In the genomic region with DNA sequence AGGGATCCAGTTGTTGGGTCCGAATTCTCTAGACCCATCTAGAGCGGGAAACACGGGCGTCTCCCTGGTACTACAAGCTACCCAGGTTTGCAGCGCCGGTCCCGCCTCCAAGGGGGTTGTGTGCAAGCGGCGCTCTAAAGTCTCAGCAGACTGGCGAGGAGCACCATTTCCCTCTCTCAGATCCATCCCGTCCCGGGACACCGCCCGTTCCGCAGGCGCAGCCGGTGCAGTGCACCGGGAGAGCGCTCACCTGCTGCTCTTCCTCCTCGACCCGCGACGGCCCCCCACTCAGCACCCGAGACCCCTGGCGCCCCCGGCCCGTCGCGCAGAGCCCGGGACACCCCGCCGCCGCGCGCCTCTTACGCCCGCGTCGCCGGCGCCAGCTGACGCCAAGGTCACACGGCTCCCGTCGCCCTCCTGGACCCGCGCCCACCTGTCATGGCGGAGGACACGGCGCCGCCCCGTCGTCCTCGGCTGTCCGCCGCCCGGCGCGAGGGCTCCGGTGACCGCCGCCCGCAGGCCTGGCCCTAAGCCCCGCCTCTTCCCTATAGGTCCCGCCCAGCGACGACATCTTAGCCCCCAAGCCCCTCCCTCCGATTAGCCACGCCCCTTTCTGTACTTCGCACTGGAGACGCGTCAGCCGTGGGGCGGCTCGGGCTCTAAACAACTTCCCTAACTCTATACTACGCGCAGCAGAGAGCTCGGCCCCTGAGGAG, we compare ENCODE assay signal across 8 mouse cellular contexts. TPM values are rescaled to one million over a fixed set of nuclear protein-coding genes. Genes with fewer than 3 reads are reported as not detected.
DNase-seq lines count a peak whose midpoint lies in the region; ATAC-seq lines count a peak whose summit lies in the region.

A gene (minus strand): TSS at position 534 of the 716 bp plus-strand sequence.

- H3K36me3 ChIP-seq in heart, embryonic 10.5 days, result no peaks in the 10 kb centered on the region
- no peaks in the 10 kb centered on the region for H3K36me3 ChIP-seq in kidney, embryonic 15.5 days

- peak within 1 kb of the TSS; percentile 73 for H3K9ac ChIP-seq in kidney, embryonic 15.5 days

- H3K4me2 ChIP-seq in kidney, embryonic 15.5 days, result peak within 1 kb of the TSS; percentile 93

- H3K27me3 ChIP-seq in heart, embryonic 10.5 days (ENCODE audit: insufficient read depth, poor library complexity, severe bottlenecking), result peaks cover 21% of the 10 kb centered on the region; the same call in 1 of the 2 replicates
- H3K27me3 ChIP-seq in kidney, embryonic 15.5 days, result peaks cover 8% of the 10 kb centered on the region; the same call in 1 of the 2 replicates

- H3K4me3 ChIP-seq in heart, embryonic 10.5 days, result peak within 1 kb of the TSS; percentile 91
- H3K4me3 ChIP-seq in kidney, embryonic 15.5 days (replicated peaks), result peak within 1 kb of the TSS; percentile 90

- H3K27ac ChIP-seq in heart, embryonic 10.5 days, result peak within 1 kb of the TSS; percentile 96
- H3K27ac ChIP-seq in kidney, embryonic 15.5 days, result peak within 1 kb of the TSS; percentile 84

- DNase-seq in B cell, adult 2 months, result peak; percentile 99
- DNase-seq in brain, adult 2 months (ENCODE audit: low read depth, low spot score), result peak; percentile 94
- peak; percentile 97 for DNase-seq in heart, embryonic 10.5 days (ENCODE audit: low spot score)
- peak; percentile 97 for DNase-seq in liver
- peak; percentile 97 to 98 for DNase-seq in spleen, postnatal 4 days (ENCODE audit: low spot score in 2 of 2)

- WGBS in heart, embryonic 10.5 days, result under 1% methylated on average over 78 of the region's 78 CpGs
- under 1% methylated on average over 78 of the region's 78 CpGs for WGBS in kidney, embryonic 15.5 days

- ATAC-seq in erythroblast, adult 5-6 weeks (replicated peaks; ENCODE audit: low FRiP score, poor library complexity, severe bottlenecking), result peak; percentile 90
- ATAC-seq in kidney, embryonic 15.5 days (replicated peaks; ENCODE audit: low FRiP score), result peak; percentile 93
- peak; percentile 83 for ATAC-seq in monocyte, adult 5-6 weeks (replicated peaks; ENCODE audit: insufficient number of reproducible peaks, low FRiP score, low TSS enrichment, poor library complexity, severe bottlenecking)

- H3K9me3 ChIP-seq in heart, embryonic 10.5 days, result no peaks in the 10 kb centered on the region
- no peaks in the 10 kb centered on the region for H3K9me3 ChIP-seq in kidney, embryonic 15.5 days (replicated peaks)

- H3K4me1 ChIP-seq in heart, embryonic 10.5 days, result peaks cover 56% of the 10 kb centered on the region
- peaks cover 27% of the 10 kb centered on the region for H3K4me1 ChIP-seq in kidney, embryonic 15.5 days

RNA-seq across cellular contexts. Expression of the gene that starts here (rescaled TPM):
- total RNA-seq in erythroblast, adult 5-6 weeks (2015; ENCODE audit: low replicate concordance), result 13.1 and 22.8 TPM in 2 replicates
- total RNA-seq in erythroblast, adult 5-6 weeks (2017; ENCODE audit: low replicate concordance), result 8.2 and 8.9 TPM in 2 replicates
- 52.7 and 64.6 TPM in 2 replicates for polyA plus RNA-seq in heart, embryonic 10.5 days (2016; fragmentation: Nextera tagmentation; extraction: Ambion mirVana)
- polyA plus RNA-seq in kidney, embryonic 15.5 days (2015; fragmentation: Nextera tagmentation; extraction: Ambion mirVana), result 45.7 and 47.2 TPM in 2 replicates
- 27.8 to 56.1 TPM (median 45.9 TPM) in 3 replicates for total RNA-seq in monocyte, adult 5-6 weeks (2017)

Comparison
In these comparisons a context has a peak if more than half of its experiments do, and no peak if none do; other contexts are left out.
1. Peak in every context shown above with its lines: DNase-seq, ATAC-seq, H3K4me3 ChIP-seq and H3K27ac ChIP-seq.